Mouse (Mus musculus) midbrain, embryonic 15.5 days (tissue): ENCODE measurements around the gene Fkbp7. TPM values are rescaled to one million over a fixed set of nuclear protein-coding genes. Genes with fewer than 3 reads are reported as not detected.
A peak's percentile ranks its signal among the peaks of the same experiment; 100 is the strongest.
"Not testable (repeated sequence)": the region's sequence is repeated elsewhere in the genome, so short reads cannot be mapped to it uniquely, and the experiment has no call there.

ENCODE experiments used
- ATAC-seq: fragments of 200-750 bp; cut with Nextera tagmentation; replicated peaks from 2 replicates; pipeline ENCODE4 v1.8.0; 2017; ENCODE audit warnings: moderate TSS enrichment
- H3K27ac ChIP-seq: fragments of 300-500 bp; sonication (generic); 2 replicates; pipeline ENCODE4 v1.5.1; 2015; ENCODE audit warnings: mild to moderate bottlenecking, inconsistent platforms
- H3K27me3 ChIP-seq: fragments of 300-500 bp; sonication (generic); replicated peaks from 2 replicates; pipeline ENCODE4 v1.6.1; 2015; ENCODE audit warnings: inconsistent platforms
- H3K36me3 ChIP-seq: fragments of 300-500 bp; sonication (generic); replicated peaks from 2 replicates; pipeline ENCODE4 v1.6.1; 2015; ENCODE audit warnings: inconsistent platforms
- H3K4me1 ChIP-seq: fragments of 300-500 bp; sonication (generic); 2 replicates; pipeline ENCODE4 v1.6.1; 2015; ENCODE audit warnings: inconsistent platforms
- H3K4me2 ChIP-seq: fragments of 300-500 bp; sonication (generic); 2 replicates; pipeline ENCODE4 v1.6.1; 2015; ENCODE audit warnings: inconsistent platforms, mild to moderate bottlenecking, moderate library complexity
- H3K4me3 ChIP-seq: fragments of 300-500 bp; sonication (generic); 2 replicates; pipeline ENCODE4 v1.5.1; 2015; ENCODE audit warnings: mild to moderate bottlenecking, inconsistent platforms
- H3K9ac ChIP-seq: fragments of 300-500 bp; sonication (generic); 2 replicates; pipeline ENCODE4 v1.6.1; 2015; ENCODE audit warnings: mild to moderate bottlenecking, inconsistent platforms
- H3K9me3 ChIP-seq: fragments of 300-500 bp; sonication (generic); 2 replicates; pipeline ENCODE4 v1.6.1; 2016; ENCODE audit warnings: inconsistent platforms
- WGBS: fragments of 180-500 bp; shearing (Covaris S2); methylation state at CpG from one replicate; pipeline ENCODE4 v1.1.7; 2015; ENCODE audit warnings: mixed read lengths; 5-methylcytosine and 5-hydroxymethylcytosine counted together
- polyA plus RNA-seq: library from polyadenylated mRNA; unstranded; fragments of >200 nt; fragmentation: Nextera tagmentation; extraction: Ambion mirVana; gene quantifications from 2 replicates; pipeline ENCODE4 v1.2.1, GENCODE M21; 2015

Gene Fkbp7
- polyA plus RNA-seq, 1 experiment from 2014 or later: 13.9 TPM

DNA sequence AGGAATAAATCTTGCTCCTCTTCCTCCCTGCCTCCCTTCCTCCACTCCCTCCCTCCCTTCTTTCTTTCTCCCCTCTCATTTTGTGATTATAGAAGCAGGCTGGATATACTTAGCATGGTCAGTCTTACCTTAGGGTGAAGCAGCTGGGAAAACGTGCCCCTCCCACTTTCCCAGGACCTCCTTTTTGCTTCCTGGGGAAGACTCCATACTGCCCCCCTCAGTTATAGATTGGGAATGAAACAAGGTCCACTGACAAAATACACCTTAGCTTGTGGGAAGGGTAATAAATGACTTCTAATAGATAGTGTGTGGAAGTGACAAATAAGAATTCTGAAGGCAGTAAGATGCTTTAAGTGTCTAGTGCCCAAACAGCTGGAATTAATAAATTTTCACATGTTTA lies 16.9 kb downstream of the Fkbp7 start:
- ATAC-seq: no peak

GRCm38 (mm10) chr2:76655444-76655843 lies 17.5 kb downstream of the Fkbp7 start:
- no peaks in the 10 kb centered on the region for H3K9me3 ChIP-seq
- H3K27ac ChIP-seq: no peak overlapping the region
- H3K4me2 ChIP-seq: no peak overlapping the region
- no peaks in the 10 kb centered on the region for H3K36me3 ChIP-seq
- no peaks in the 10 kb centered on the region for H3K4me1 ChIP-seq
- H3K4me3 ChIP-seq: no peak overlapping the region
- no peak overlapping the region for H3K9ac ChIP-seq
- WGBS: 79% methylated on average over 3 of the region's 3 CpGs
- H3K27me3 ChIP-seq: no peaks in the 10 kb centered on the region
- ATAC-seq: 0 out of 2 replicates have a peak, but pooled peaks have one; percentile 46

More for the DNA sequence above, 16.9 kb downstream of the Fkbp7 start:
- Histone ChIP-seq H3K4me3 (no peak overlapping the region), H3K27me3 (no peaks in the 10 kb centered on the region), H3K27ac (no peak overlapping the region), H3K9me3 (no peaks in the 10 kb centered on the region), H3K4me2 (no peak overlapping the region), H3K4me1 (no peaks in the 10 kb centered on the region), H3K9ac (no peak overlapping the region), H3K36me3 (no peaks in the 10 kb centered on the region)
- WGBS: 14% methylated on average over 1 of the region's 1 CpGs

GRCm38 (mm10) chr2:76654646-76655045 lies 18.3 kb downstream of the Fkbp7 start:
- H3K4me1 ChIP-seq: no peaks in the 10 kb centered on the region
- no peak for ATAC-seq
- 76% methylated on average over 5 of the region's 5 CpGs for WGBS

GRCm38 (mm10) chr2:76653070-76653469 lies 19.8 kb downstream of the Fkbp7 start:
- Histone ChIP-seq H3K9ac (no peak overlapping the region), H3K4me2 (no peak overlapping the region), H3K27me3 (no peaks in the 10 kb centered on the region), H3K27ac (no peak overlapping the region), H3K4me1 (0 out of 2 replicates have a peak, but pooled peaks cover 5% of the 10 kb centered on the region), H3K9me3 (no peaks in the 10 kb centered on the region), H3K4me3 (no peak overlapping the region), H3K36me3 (no peaks in the 10 kb centered on the region)
- 92% methylated on average over 4 of the region's 4 CpGs for WGBS
- ATAC-seq: no peak

More at GRCm38 (mm10) chr2:76654646-76655045, 18.3 kb downstream of the Fkbp7 start:
- H3K9ac ChIP-seq: no peak overlapping the region
- no peaks in the 10 kb centered on the region for H3K36me3 ChIP-seq
- H3K27ac ChIP-seq: no peak overlapping the region
- no peaks in the 10 kb centered on the region for H3K27me3 ChIP-seq
- H3K4me2 ChIP-seq: no peak overlapping the region
- no peak overlapping the region for H3K4me3 ChIP-seq
- H3K9me3 ChIP-seq: no peaks in the 10 kb centered on the region

DNA sequence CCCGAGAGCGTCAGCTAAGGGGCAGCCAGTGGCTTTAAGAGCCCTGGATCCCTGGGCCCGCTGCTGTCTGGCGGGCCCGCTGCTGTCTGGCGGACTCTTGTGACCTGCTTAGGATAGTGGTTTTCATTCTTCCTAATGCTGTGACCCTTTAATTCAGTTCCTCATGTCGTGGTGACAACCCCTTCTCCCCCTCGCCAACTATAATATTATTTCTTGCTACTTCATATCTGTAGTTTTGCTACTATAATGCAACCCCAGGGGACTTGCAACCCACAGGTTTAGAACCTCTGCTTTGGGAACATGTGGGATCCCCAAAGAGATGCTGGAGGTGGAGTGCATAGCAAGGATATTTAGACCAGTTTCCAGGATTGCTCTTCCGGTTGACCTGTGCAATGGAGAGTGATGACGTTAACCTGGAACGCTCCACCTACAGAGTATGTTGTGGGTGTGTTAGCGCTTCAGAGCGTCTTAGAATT lies 24.2 kb downstream of the Fkbp7 start:
- peak overlapping the region; percentile 93 for H3K27ac ChIP-seq
- peaks cover 21% of the 10 kb centered on the region for H3K4me1 ChIP-seq
- peak; percentile 47 for ATAC-seq
- H3K27me3 ChIP-seq: no peaks in the 10 kb centered on the region
- H3K4me3 ChIP-seq: peak overlapping the region; percentile 84
- H3K9ac ChIP-seq: peak overlapping the region; percentile 27; the same call in 1 of the 2 replicates
- WGBS: 27% methylated on average over 13 of the region's 13 CpGs
- no peaks in the 10 kb centered on the region for H3K9me3 ChIP-seq
- no peaks in the 10 kb centered on the region for H3K36me3 ChIP-seq
- H3K4me2 ChIP-seq: peak overlapping the region; percentile 61

GRCm38 (mm10) chr2:76647883-76648570 lies 24.9 kb downstream of the Fkbp7 start, which contains the start of the genes Prkra and Pjvk:
TSS of gene Prkra (minus strand) at chr2:76648015.
TSS of gene Pjvk (plus strand) at chr2:76648476.
- no peaks in the 10 kb centered on the region for H3K9me3 ChIP-seq
- no peaks in the 10 kb centered on the region for H3K27me3 ChIP-seq
- peak within 1 kb of the TSS; percentile 61 for H3K4me2 ChIP-seq
- peak within 1 kb of the TSS; percentile 79 for H3K9ac ChIP-seq
- peak within 1 kb of the TSS; percentile 93 for H3K27ac ChIP-seq
- 1% methylated on average over 40 of the region's 42 CpGs for WGBS
- peak within 1 kb of the TSS; percentile 84 for H3K4me3 ChIP-seq
- peaks cover 21% of the 10 kb centered on the region for H3K4me1 ChIP-seq
- H3K36me3 ChIP-seq: 0 out of 2 replicates have a peak, but pooled peaks cover 3% of the 10 kb centered on the region
- peak; percentile 98 for ATAC-seq

DNA sequence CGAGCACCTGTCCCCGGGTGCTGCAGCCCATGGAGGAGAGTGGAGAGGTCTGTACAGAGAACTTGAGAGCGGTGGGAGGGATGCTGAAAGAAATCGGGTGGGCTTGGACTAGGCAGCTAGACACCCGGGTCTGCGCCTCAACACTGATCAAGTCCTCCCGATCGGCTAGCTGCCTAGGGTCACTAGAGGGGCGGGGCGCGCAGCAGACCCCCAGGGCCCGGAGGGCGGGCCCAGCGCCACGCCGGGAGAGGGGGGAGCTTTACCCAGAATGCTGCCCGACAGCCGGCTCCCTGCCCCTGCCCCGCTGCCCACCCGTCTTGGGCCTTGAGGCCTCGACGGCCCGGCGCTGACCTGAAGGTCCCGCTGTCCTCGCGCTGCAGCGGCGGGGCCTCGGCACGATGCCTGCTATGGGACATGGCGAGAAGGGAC lies 25.5 kb downstream of the Fkbp7 start:
- H3K4me2 ChIP-seq: peak overlapping the region; percentile 61
- peaks cover 8% of the 10 kb centered on the region; the same call in 1 of the 2 replicates for H3K36me3 ChIP-seq
- H3K4me1 ChIP-seq: peaks cover 21% of the 10 kb centered on the region
- H3K27ac ChIP-seq: peak overlapping the region; percentile 93
- peak overlapping the region; percentile 79 for H3K9ac ChIP-seq
- no peaks in the 10 kb centered on the region for H3K9me3 ChIP-seq
- ATAC-seq: peak; percentile 65
- H3K4me3 ChIP-seq: peak overlapping the region; percentile 84
- WGBS: under 1% methylated on average over 32 of the region's 32 CpGs
- H3K27me3 ChIP-seq: no peaks in the 10 kb centered on the region

DNA sequence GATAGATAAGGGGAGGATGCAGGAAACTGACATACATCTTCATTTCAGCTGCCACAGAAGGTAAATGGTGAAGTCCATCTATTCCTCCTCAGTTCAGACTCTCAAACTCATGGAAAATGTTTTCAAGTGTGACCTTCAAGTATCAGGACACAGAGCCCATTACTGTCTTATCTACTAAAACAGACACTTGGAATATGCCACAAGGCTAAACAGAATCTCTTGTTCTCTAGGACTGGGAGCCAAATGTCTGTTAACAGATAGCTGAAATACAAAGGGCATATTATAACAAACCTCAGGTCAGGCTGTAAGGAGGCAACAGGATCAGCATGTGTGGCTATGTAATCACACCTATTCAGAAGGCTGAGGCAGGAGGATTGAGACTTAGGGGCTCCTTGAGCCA lies 29.1 kb downstream of the Fkbp7 start:
- peaks cover 19% of the 10 kb centered on the region for H3K4me1 ChIP-seq
- ATAC-seq: no peak
- H3K27ac ChIP-seq: no peak overlapping the region
- H3K36me3 ChIP-seq: peaks cover 30% of the 10 kb centered on the region
- no peak overlapping the region for H3K4me2 ChIP-seq
- no peak overlapping the region for H3K4me3 ChIP-seq
- H3K9ac ChIP-seq: no peak overlapping the region
- H3K27me3 ChIP-seq: no peaks in the 10 kb centered on the region
- H3K9me3 ChIP-seq: no peaks in the 10 kb centered on the region

DNA sequence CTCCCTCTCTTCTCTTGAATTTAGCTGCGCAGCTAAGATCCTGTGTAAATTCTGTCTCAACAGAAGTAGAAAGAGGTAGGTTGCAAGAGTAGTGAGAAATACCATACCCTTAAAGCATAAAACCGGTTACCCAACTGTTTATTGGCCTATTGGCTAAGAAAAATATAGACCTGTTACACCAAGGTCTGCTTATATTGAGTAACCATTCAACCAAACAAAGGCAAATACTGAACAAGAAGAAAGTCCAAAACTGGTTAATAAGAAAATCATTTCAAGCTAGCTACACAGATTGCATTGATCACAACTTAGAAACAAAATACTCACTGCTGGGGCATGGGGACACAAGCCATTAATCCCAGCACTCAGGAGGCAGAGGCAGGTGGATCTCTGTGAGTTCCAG lies 33.3 kb downstream of the Fkbp7 start:
- H3K4me3 ChIP-seq: no peak overlapping the region
- 98% methylated on average over 2 of the region's 2 CpGs for WGBS
- no peaks in the 10 kb centered on the region for H3K9me3 ChIP-seq
- no peaks in the 10 kb centered on the region for H3K4me1 ChIP-seq
- H3K27me3 ChIP-seq: no peaks in the 10 kb centered on the region
- peaks cover 58% of the 10 kb centered on the region for H3K36me3 ChIP-seq
- H3K9ac ChIP-seq: no peak overlapping the region
- ATAC-seq: no peak
- no peak overlapping the region for H3K4me2 ChIP-seq
- H3K27ac ChIP-seq: no peak overlapping the region

GRCm38 (mm10) chr2:76631600-76631999 lies 41.3 kb downstream of the Fkbp7 start:
- Histone ChIP-seq H3K9me3 (no peaks in the 10 kb centered on the region), H3K36me3 (peaks cover 80% of the 10 kb centered on the region), H3K27me3 (no peaks in the 10 kb centered on the region), H3K4me2 (no peak overlapping the region), H3K4me1 (no peaks in the 10 kb centered on the region), H3K27ac (no peak overlapping the region), H3K9ac (no peak overlapping the region), H3K4me3 (no peak overlapping the region)
- no peak for ATAC-seq
- WGBS: 68% methylated on average over 4 of the region's 4 CpGs

GRCm38 (mm10) chr2:76630293-76630692 lies 42.6 kb downstream of the Fkbp7 start:
- Histone ChIP-seq H3K27me3 (no peaks in the 10 kb centered on the region), H3K36me3 (peaks cover 77% of the 10 kb centered on the region), H3K4me1 (no peaks in the 10 kb centered on the region), H3K9ac (no peak overlapping the region), H3K4me2 (no peak overlapping the region), H3K27ac (no peak overlapping the region), H3K9me3 (no peaks in the 10 kb centered on the region), H3K4me3 (no peak overlapping the region)
- ATAC-seq: no peak
- WGBS: 95% methylated on average over 12 of the region's 12 CpGs

DNA sequence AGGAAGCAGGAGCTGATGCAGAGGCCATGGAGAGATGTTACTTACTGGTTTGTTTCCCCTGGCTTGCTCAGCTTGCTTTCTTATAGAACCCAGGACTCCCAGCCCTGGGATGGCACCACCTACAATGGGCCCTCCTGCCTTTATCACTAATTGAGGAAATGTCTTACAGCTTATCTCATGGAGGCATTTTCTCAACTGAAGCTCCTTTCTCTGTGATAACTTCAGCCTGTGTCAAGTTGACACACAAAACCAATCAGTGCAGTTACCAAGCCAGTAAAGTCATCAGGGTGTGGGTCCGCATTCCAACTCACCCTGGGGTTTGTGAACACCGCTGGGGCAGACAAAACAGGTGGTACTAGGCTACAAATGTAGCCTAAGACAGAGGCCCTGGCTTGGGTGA lies 50.6 kb downstream of the Fkbp7 start:
- not testable (repeated sequence) for H3K27ac ChIP-seq, H3K4me1 ChIP-seq, H3K9ac ChIP-seq, H3K9me3 ChIP-seq, H3K4me2 ChIP-seq, ATAC-seq, H3K4me3 ChIP-seq, H3K27me3 ChIP-seq
- H3K36me3 ChIP-seq: peaks cover 30% of the 10 kb centered on the region
- WGBS: 94% methylated on average over 2 of the region's 2 CpGs

DNA sequence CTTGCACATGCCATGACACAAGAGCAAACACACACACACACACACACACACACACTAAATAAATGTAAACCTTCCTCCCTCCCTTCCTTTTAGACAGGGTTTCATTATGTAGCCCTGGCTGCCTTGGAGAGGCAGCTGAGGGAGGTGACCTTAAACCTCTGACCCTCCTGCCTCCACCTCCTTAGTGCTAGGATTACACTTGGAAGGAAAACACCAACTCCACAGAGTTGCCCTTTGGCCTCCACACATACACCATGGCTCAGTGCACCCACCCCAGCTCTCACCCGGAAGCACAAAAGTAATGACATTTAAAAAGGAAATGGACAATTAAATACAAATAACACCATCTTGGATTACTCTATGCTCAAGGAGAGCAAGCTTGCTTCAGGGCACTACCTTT lies 51.2 kb downstream of the Fkbp7 start:
- no peaks in the 10 kb centered on the region for H3K27me3 ChIP-seq
- no peak overlapping the region for H3K4me2 ChIP-seq
- WGBS: 76% methylated on average over 1 of the region's 1 CpGs
- H3K27ac ChIP-seq: no peak overlapping the region
- H3K9me3 ChIP-seq: no peaks in the 10 kb centered on the region
- H3K4me3 ChIP-seq: no peak overlapping the region
- H3K9ac ChIP-seq: no peak overlapping the region
- H3K4me1 ChIP-seq: no peaks in the 10 kb centered on the region
- peaks cover 25% of the 10 kb centered on the region for H3K36me3 ChIP-seq
- no peak for ATAC-seq
